Mouse (Mus musculus) stomach, postnatal 0 days (tissue): ENCODE measurements around the gene Col3a1. TPM values are rescaled to one million over a fixed set of nuclear protein-coding genes. Genes with fewer than 3 reads are reported as not detected.

Experiments
- ATAC-seq: fragments of 200-750 bp; cut with Nextera tagmentation; 2 replicates; pipeline ENCODE4 v1.8.0; 2017; ENCODE audit not compliant: low FRiP score, low TSS enrichment
- DNase-seq: peaks from one replicate; pipeline ENCODE4 v3.0.0-alpha.2; 2016; ENCODE audit warnings: low spot score
- H3K27ac ChIP-seq: fragments of 300-500 bp; sonication (generic); replicated peaks from 2 replicates; pipeline ENCODE4 v1.5.1; 2014; ENCODE audit warnings: mild to moderate bottlenecking, control low read depth
- H3K27me3 ChIP-seq: fragments of 300-500 bp; sonication (generic); 2 replicates; pipeline ENCODE4 v1.6.1; 2014; ENCODE audit warnings: low read length; ENCODE audit not compliant: control insufficient read depth, insufficient read depth
- H3K36me3 ChIP-seq: fragments of 300-500 bp; sonication (generic); 2 replicates; pipeline ENCODE4 v1.6.1; 2014; ENCODE audit warnings: low read length, mixed read lengths; ENCODE audit not compliant: control insufficient read depth, insufficient read depth
- H3K4me1 ChIP-seq: fragments of 300-500 bp; sonication (generic); replicated peaks from 2 replicates; pipeline ENCODE4 v1.6.1; 2014; ENCODE audit warnings: antibody characterized with exemption; ENCODE audit not compliant: control insufficient read depth, insufficient read depth
- H3K4me2 ChIP-seq: fragments of 300-500 bp; sonication (generic); replicated peaks from 2 replicates; pipeline ENCODE4 v1.6.1; 2014; ENCODE audit warnings: low read depth, mild to moderate bottlenecking, control low read depth, moderate library complexity
- H3K4me3 ChIP-seq: fragments of 300-500 bp; sonication (generic); 2 replicates; pipeline ENCODE4 v1.5.1; 2014; ENCODE audit warnings: low read depth, low read length, control low read depth
- H3K9ac ChIP-seq: fragments of 300-500 bp; sonication (generic); 2 replicates; pipeline ENCODE4 v1.6.1; 2014; ENCODE audit warnings: mild to moderate bottlenecking, low read length, control low read depth, mixed read lengths
- H3K9me3 ChIP-seq: fragments of 300-500 bp; sonication (generic); 2 replicates; pipeline ENCODE4 v1.6.1; 2016; ENCODE audit warnings: low read length; ENCODE audit not compliant: control insufficient read depth
- CTCF ChIP-seq: IDR thresholded peaks from 2 replicates; pipeline ENCODE4 v1.5.1; 2016; ENCODE audit warnings: antibody characterized with exemption, low read depth, mild to moderate bottlenecking, moderate library complexity
- EP300 ChIP-seq: optimal IDR thresholded peaks from 2 replicates; pipeline ENCODE3; 2016; ENCODE audit warnings: antibody characterized with exemption
- WGBS: fragments of 180-500 bp; shearing (Covaris S2); extraction: QIAGEN DNeasy Blood & Tissue Kit; methylation state at CpG from one replicate; pipeline ENCODE4 v1.1.7; 2014; 5-methylcytosine and 5-hydroxymethylcytosine counted together
- polyA plus RNA-seq: library from polyadenylated mRNA; unstranded; fragments of >200 nt; fragmentation: Nextera tagmentation; extraction: Ambion mirVana; gene quantifications from 2 replicates; pipeline ENCODE4 v1.2.1, GENCODE M21; 2015

The Col3a1 gene
- polyA plus RNA-seq = 1,202 and 1,254 TPM in 2 replicates

DNA sequence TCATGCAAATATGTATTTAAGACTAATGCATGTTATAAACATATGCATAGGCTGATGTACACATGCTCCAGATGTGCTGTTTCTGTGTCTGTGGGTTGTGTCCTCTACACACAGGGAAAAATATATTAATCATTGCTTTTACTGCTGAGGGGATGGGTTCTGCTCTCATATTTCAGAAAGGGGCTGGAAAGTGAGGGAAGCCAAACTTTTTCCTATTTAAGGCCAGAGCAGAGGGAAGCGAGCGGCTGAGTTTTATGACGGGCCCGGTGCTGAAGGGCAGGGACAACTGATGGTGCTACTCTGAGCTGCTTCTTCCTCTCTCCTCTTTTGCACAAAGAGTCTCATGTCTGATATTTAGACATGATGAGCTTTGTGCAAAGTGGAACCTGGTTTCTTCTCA is at the start of gene Col3a1:
Col3a1 (plus strand) TSS at position 151 of the 400 bp plus-strand sequence.
- peak; percentile 81; the same call in 1 of the 2 replicates for ATAC-seq
- no peak for TF ChIP-seq CTCF
- no peak for TF ChIP-seq EP300
- H3K27me3 ChIP-seq = no peaks in the 10 kb centered on the region
- H3K4me1 ChIP-seq = no peaks in the 10 kb centered on the region
- H3K9me3 ChIP-seq = no peaks in the 10 kb centered on the region
- peak within 1 kb of the TSS; percentile 87 for H3K27ac ChIP-seq
- peak; percentile 21 for DNase-seq
- no peaks in the 10 kb centered on the region for H3K36me3 ChIP-seq
- peak within 1 kb of the TSS; percentile 68 for H3K9ac ChIP-seq
- H3K4me2 ChIP-seq = peak within 1 kb of the TSS; percentile 39
- WGBS = 53% methylated on average over 4 of the region's 4 CpGs
- peak within 1 kb of the TSS; percentile 51 for H3K4me3 ChIP-seq

DNA sequence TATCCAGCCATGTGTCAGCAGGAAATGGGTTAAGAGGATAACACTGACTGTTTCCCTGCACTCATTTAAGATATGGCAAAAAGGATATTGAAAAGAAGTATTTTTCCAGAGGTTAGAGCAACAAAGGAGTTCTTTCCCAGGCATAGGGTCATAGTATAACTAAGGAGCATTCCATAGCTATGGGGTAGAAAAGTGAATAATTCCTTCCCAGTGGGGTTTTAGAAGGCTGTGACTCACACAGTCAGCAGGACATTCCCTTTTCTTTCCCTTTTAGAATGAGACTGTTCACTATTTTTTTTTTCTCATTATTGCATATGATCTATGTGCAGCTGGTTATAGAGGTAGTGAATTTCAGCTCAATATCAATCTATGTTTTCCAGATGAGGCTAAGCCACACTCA is 41.9 kb upstream of the Col3a1 start:
- Histone ChIP-seq H3K36me3 (no peaks in the 10 kb centered on the region), H3K9me3 (no peaks in the 10 kb centered on the region), H3K4me2 (no peak overlapping the region), H3K27me3 (no peaks in the 10 kb centered on the region), H3K9ac (no peak overlapping the region), H3K4me3 (no peak overlapping the region), H3K27ac (no peak overlapping the region), H3K4me1 (no peaks in the 10 kb centered on the region)
- TF ChIP-seq CTCF (no peak), EP300 (no peak)
- no peak for ATAC-seq
- DNase-seq = no peak

DNA sequence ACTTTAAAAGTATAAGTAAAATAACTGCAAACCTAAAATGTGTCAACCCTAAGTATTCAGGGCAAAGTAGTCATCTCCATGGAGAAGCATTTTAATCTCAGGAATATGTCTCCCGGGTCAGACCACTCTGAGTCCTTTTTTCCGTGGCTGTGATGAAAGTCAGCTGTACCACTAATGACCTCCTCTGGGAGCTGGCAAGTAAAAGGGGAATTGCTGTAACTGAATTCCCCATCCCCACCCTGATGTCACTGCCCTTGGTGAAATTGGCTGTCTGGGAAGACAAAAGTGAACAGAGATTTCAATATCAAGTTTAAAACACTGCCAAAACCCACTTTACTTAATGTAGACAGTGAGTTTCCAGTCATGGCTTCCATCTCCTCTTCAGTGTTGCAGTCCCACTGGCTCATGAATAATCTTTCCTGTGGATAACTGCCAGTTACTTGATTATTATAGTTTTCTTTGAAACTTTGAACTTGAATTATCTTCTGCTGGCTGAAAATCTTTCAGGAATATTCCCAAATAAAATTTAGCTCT is 35.3 kb upstream of the Col3a1 start:
- no peaks in the 10 kb centered on the region for H3K4me1 ChIP-seq
- no peak overlapping the region for H3K4me3 ChIP-seq
- no peaks in the 10 kb centered on the region for H3K36me3 ChIP-seq
- no peaks in the 10 kb centered on the region for H3K9me3 ChIP-seq
- WGBS = 37% methylated on average over 2 of the region's 2 CpGs
- no peak for TF ChIP-seq EP300
- no peak for TF ChIP-seq CTCF
- DNase-seq = no peak
- no peak overlapping the region for H3K27ac ChIP-seq
- no peak overlapping the region for H3K4me2 ChIP-seq
- H3K9ac ChIP-seq = no peak overlapping the region
- no peaks in the 10 kb centered on the region for H3K27me3 ChIP-seq
- ATAC-seq = no peak

DNA sequence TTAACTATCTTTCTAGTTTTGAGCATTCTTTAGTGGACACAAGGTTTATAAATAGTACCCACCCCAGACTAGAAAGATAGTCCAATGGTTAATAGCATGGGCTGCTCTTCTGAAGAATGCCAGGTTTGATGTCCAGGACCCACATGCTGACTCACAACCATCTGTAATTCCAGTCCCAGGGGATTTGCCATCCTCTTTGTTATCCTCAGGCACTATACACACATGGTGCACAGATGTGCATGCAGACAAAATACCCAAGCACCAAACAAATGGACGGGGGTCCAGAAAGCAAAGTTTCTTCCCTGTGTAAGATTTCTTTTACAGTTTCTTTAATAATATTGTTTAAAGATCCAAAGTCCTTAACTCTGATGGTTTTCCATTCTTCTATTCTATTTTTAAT is 23.4 kb upstream of the Col3a1 start:
- no peak overlapping the region for H3K27ac ChIP-seq
- no peaks in the 10 kb centered on the region for H3K9me3 ChIP-seq
- TF ChIP-seq EP300 (no peak), CTCF (no peak)
- no peaks in the 10 kb centered on the region for H3K27me3 ChIP-seq
- H3K4me2 ChIP-seq = no peak overlapping the region
- H3K4me3 ChIP-seq = no peak overlapping the region
- no peaks in the 10 kb centered on the region for H3K4me1 ChIP-seq
- no peaks in the 10 kb centered on the region for H3K36me3 ChIP-seq
- no peak for ATAC-seq
- no peak for DNase-seq
- H3K9ac ChIP-seq = no peak overlapping the region
- WGBS = 82% methylated on average over 1 of the region's 1 CpGs

DNA sequence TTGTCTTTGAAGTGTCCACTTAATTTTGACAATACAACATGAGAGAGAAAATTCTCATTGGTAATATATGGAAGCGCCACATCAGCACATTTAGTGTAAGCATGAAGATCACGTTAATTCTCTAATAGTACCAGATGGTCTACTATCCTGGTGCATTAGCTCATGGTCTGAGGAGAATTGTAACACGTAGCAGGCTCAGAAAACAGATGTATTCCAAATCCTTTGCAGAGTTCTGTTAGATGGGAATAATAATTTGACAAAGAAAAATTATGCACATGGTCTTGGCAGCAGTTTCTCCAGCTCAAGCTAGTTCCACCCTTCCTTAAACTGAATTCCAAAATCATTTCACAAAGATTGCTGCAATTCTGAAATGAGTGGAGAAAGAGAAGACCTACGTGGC is 21.3 kb upstream of the Col3a1 start:
- H3K27me3 ChIP-seq = no peaks in the 10 kb centered on the region
- H3K36me3 ChIP-seq = no peaks in the 10 kb centered on the region
- DNase-seq = no peak
- H3K9me3 ChIP-seq = no peaks in the 10 kb centered on the region
- ATAC-seq = no peak; the same call in 1 of the 2 replicates
- H3K4me1 ChIP-seq = no peaks in the 10 kb centered on the region
- no peak overlapping the region for H3K27ac ChIP-seq
- no peak overlapping the region for H3K4me2 ChIP-seq
- TF ChIP-seq CTCF = no peak
- no peak for TF ChIP-seq EP300
- no peak overlapping the region for H3K9ac ChIP-seq
- WGBS = 42% methylated on average over 4 of the region's 4 CpGs
- no peak overlapping the region for H3K4me3 ChIP-seq

DNA sequence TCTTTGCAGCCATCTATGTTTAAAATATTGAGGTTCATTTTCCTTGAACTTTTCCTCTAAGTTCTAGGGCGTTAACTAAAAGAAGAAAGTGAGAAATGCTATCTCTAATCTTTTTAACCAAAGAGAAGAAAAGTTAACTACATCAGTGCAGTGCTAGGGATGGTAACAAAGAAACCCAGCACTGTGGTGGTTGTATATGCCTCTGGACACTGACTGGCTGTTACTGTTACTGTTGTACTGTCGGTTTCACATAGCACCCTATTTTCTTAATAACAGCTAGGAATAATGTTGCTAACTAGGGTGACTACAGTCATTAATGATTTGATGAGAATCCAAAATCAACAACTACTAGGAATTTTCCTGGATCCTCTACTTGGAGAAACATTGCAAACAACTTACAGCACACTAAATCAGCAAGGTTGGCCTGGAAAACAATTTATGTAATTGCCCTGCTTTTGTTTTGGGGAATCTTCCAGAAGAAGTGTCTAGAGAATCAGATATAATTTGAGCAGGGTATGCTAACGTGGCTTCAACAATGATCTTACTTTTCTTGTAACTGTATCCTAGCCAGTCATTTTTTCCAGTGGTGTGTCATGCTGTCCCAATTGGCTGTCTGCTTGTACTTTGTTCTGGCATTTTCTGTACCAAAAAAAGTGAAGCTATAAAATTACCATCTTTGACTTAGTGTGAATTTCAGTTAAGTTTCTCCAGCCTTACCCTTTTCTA is 11.8 kb upstream of the Col3a1 start:
- H3K9ac ChIP-seq = no peak overlapping the region
- no peaks in the 10 kb centered on the region for H3K4me1 ChIP-seq
- DNase-seq (no peak), ATAC-seq (no peak)
- no peak overlapping the region for H3K4me2 ChIP-seq
- no peaks in the 10 kb centered on the region for H3K27me3 ChIP-seq
- no peak overlapping the region for H3K27ac ChIP-seq
- H3K4me3 ChIP-seq = no peak overlapping the region
- TF ChIP-seq CTCF (no peak), EP300 (no peak)
- no peaks in the 10 kb centered on the region for H3K9me3 ChIP-seq
- WGBS = 64% methylated on average over 3 of the region's 3 CpGs
- H3K36me3 ChIP-seq = no peaks in the 10 kb centered on the region
